Mouse (Mus musculus): ENCODE data around the gene Tmsb10.

The Tmsb10 gene

DNA sequence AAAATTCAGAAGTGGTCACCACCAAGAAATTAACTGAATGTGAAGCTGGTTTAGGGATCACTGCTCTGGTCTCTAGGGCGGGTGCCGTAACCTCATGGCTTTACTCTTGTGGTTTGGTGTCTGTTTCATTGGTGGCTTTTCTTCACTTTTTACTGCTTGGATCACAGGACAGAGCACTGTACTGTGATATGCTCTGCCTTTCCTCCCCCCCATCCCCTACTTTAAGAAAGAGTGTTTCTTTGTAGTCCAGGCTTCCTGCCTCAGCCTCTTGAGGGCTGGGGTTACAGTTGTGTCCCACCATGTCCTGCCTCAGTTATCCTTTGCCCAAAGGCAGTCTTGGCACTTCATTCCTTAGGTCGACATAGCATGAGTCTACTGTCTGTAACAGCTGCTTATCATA is 21.1 kb downstream of the Tmsb10 start:
- Histone ChIP-seq H3K27me3 (ENCODE audit: insufficient read depth, low read length) (no peaks in the 10 kb centered on the region), H3K36me3 (ENCODE audit: insufficient read depth, low read length) (no peaks in the 10 kb centered on the region), H3K4me3 (replicated peaks; ENCODE audit: low read length) (no peak overlapping the region), H3K9me3 (ENCODE audit: low read length) (peaks cover 9% of the 10 kb centered on the region), H3K4me1 (replicated peaks; ENCODE audit: low read depth, low read length) (0 out of 2 replicates have a peak, but pooled peaks cover 3% of the 10 kb centered on the region)
- TF ChIP-seq CTCF (conservative IDR thresholded peaks at IDR 0.05; ENCODE audit: low read length) (no peak), NANOG (IDR thresholded peaks at IDR 0.05; ENCODE audit: borderline replicate concordance, low read length) (no peak), POU5F1 (IDR thresholded peaks at IDR 0.05; ENCODE audit: borderline replicate concordance, low read length) (no peak)

DNA sequence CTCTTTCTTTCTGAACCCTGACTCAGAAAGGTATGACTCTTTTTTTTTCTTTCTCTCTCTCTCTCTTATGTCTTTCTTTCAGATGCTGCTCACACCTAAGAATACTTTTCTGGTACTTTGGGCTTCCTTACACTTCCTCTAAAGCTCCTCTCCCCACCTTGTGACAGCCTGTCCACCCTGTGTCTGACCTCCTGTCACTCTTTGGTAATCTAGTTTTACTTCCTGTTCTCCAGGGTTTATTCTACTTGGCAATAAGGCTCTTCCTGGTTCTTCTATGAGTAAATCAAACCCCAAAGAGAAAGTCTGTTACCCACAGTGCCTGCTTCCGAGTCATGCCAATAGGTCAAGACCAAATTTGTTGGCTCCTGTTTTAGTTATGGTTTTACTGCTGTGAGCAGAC is 25.6 kb downstream of the Tmsb10 start:
- H3K27me3 ChIP-seq (ENCODE audit: insufficient read depth, low read length), result no peaks in the 10 kb centered on the region
- H3K4me1 ChIP-seq (replicated peaks; ENCODE audit: low read depth, low read length), result peaks cover 16% of the 10 kb centered on the region
- no peak overlapping the region for H3K4me3 ChIP-seq (replicated peaks; ENCODE audit: low read length)
- TF ChIP-seq POU5F1 (IDR thresholded peaks at IDR 0.05; ENCODE audit: borderline replicate concordance, low read length), result no peak
- TF ChIP-seq NANOG (IDR thresholded peaks at IDR 0.05; ENCODE audit: borderline replicate concordance, low read length), result no peak
- TF ChIP-seq CTCF (conservative IDR thresholded peaks at IDR 0.05; ENCODE audit: low read length), result no peak
- H3K36me3 ChIP-seq (ENCODE audit: insufficient read depth, low read length), result peaks cover 6% of the 10 kb centered on the region; the same call in 1 of the 2 replicates
- peaks cover 37% of the 10 kb centered on the region for H3K9me3 ChIP-seq (ENCODE audit: low read length)

DNA sequence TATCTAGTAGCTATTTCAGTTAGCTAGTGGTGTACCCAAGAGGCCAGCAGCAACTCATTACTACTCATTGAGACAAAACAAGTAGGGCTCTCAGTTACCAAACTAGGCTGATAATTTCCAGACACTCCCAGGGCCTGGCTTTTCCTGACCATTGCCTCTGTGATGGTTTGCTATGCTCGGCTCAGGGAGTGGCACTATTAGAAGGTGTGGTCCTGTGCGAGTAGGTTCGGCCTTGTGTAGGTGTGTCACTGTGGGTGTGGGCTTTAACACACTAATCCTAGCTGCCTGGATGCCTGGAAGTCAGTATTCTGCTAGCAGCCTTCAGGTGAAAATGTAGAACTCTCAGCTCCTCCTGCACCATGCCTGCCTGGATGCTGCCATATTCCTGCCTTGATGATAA is 27.0 kb downstream of the Tmsb10 start:
- H3K9me3 ChIP-seq (ENCODE audit: low read length), result peaks cover 37% of the 10 kb centered on the region
- TF ChIP-seq CTCF (conservative IDR thresholded peaks at IDR 0.05; ENCODE audit: low read length), result no peak
- TF ChIP-seq POU5F1 (IDR thresholded peaks at IDR 0.05; ENCODE audit: borderline replicate concordance, low read length), result no peak
- TF ChIP-seq NANOG (IDR thresholded peaks at IDR 0.05; ENCODE audit: borderline replicate concordance, low read length), result no peak
- H3K27me3 ChIP-seq (ENCODE audit: insufficient read depth, low read length), result no peaks in the 10 kb centered on the region
- H3K36me3 ChIP-seq (ENCODE audit: insufficient read depth, low read length), result peaks cover 6% of the 10 kb centered on the region; the same call in 1 of the 2 replicates
- peaks cover 27% of the 10 kb centered on the region for H3K4me1 ChIP-seq (replicated peaks; ENCODE audit: low read depth, low read length)
- no peak overlapping the region for H3K4me3 ChIP-seq (replicated peaks; ENCODE audit: low read length)

DNA sequence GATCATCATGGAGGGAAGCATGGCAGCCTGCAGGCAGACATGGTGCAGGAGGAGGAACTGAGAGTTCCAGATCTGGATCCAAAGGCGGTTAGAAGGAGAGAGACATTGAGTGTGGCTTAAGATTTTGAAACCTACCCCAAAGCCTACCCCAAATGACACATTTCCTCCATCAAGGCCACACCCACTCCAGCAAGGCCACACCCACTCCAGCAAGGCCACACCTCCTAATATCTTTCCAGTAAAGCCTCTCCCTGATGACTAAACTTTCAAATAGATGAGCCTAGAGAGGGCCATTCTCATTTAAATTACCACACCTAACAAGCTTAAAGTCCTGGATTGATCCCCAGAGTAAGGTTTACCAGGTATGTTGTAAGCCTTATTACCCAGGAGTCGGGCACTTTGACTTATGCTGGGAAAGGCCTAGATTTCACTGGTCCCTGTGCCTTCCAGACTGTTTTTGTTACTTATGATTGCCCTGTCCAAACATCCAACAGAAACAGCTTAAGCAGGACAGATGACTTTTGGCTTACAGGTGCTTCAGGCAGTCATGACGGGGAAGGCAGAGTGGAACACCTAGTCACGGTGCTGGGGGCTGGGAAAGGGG is 28.7 kb downstream of the Tmsb10 start:
- H3K27me3 ChIP-seq (ENCODE audit: insufficient read depth, low read length), result no peaks in the 10 kb centered on the region
- peaks cover 38% of the 10 kb centered on the region for H3K9me3 ChIP-seq (ENCODE audit: low read length)
- no peak overlapping the region for H3K4me3 ChIP-seq (replicated peaks; ENCODE audit: low read length)
- no peak for TF ChIP-seq NANOG (IDR thresholded peaks at IDR 0.05; ENCODE audit: borderline replicate concordance, low read length)
- no peak for TF ChIP-seq CTCF (conservative IDR thresholded peaks at IDR 0.05; ENCODE audit: low read length)
- no peak for TF ChIP-seq POU5F1 (IDR thresholded peaks at IDR 0.05; ENCODE audit: borderline replicate concordance, low read length)
- H3K36me3 ChIP-seq (ENCODE audit: insufficient read depth, low read length), result peaks cover 6% of the 10 kb centered on the region; the same call in 1 of the 2 replicates
- H3K4me1 ChIP-seq (replicated peaks; ENCODE audit: low read depth, low read length), result peaks cover 44% of the 10 kb centered on the region

DNA sequence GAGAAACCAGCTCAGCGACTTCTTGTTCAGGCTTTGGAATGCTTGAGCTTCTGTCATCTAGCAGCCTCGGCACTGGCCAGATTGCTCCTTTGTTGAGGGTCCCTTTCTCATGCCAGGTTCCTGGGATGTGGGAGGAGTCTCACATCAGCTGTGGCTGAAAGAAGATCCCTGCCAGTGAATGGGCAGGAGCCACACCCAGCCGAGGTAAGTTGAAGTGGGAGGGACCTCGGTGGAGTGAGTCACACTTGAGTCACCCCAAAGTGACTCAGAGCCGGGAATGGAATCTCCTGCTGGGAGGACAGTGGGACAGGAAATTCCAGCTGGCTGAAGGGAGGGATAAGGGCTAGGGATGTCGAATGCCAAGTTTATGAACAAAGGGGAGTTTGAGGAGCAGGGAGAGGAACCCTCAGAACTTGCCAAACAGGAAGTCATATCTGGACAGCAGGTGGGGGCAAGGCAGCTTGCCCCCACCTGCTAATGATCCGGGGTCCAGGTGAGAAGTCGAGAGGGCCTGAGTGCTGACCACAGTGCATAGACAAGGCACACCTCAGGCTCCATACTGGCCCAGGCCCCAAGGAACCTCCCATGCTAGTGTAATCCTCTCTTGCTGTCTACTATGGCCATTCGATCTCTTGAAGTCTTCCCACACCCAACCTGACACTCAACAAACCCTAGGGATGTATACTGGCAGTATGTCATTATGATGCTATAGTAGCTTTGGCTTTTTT is 31.6 kb downstream of the Tmsb10 start:
- Histone ChIP-seq H3K27me3 (ENCODE audit: insufficient read depth, low read length) (no peaks in the 10 kb centered on the region), H3K9me3 (ENCODE audit: low read length) (peaks cover 40% of the 10 kb centered on the region), H3K4me3 (replicated peaks; ENCODE audit: low read length) (peak overlapping the region; percentile 43), H3K4me1 (replicated peaks; ENCODE audit: low read depth, low read length) (peaks cover 59% of the 10 kb centered on the region), H3K36me3 (ENCODE audit: insufficient read depth, low read length) (peaks cover 6% of the 10 kb centered on the region; the same call in 1 of the 2 replicates)
- TF ChIP-seq POU5F1 (IDR thresholded peaks at IDR 0.05; ENCODE audit: borderline replicate concordance, low read length) (no peak), NANOG (IDR thresholded peaks at IDR 0.05; ENCODE audit: borderline replicate concordance, low read length) (peak; percentile 32; the same call in 1 of the 2 replicates), CTCF (conservative IDR thresholded peaks at IDR 0.05; ENCODE audit: low read length) (no peak)

DNA sequence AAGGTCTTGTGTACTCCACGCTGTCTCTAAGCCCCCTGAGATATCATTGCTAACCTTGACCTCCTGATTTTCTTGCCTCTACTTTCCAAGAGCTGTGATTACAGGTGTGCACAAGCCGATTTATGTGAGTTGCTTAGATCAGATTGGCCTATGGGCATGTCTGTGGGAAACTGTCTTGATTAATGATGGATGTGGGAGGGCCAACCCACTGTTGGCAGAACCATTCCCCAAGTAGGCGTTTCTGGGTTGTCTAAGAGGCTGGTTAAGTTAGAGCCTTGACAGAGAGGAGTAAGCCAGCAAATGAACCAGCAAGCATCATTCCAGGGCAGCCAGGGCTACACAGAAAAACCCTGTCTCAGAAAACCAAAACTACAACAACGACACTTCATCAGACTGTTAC is 32.5 kb downstream of the Tmsb10 start:
- no peak for TF ChIP-seq POU5F1 (IDR thresholded peaks at IDR 0.05; ENCODE audit: borderline replicate concordance, low read length)
- Histone ChIP-seq H3K27me3 (ENCODE audit: insufficient read depth, low read length) (no peaks in the 10 kb centered on the region), H3K4me3 (replicated peaks; ENCODE audit: low read length) (no peak overlapping the region), H3K4me1 (replicated peaks; ENCODE audit: low read depth, low read length) (peaks cover 61% of the 10 kb centered on the region), H3K36me3 (ENCODE audit: insufficient read depth, low read length) (peaks cover 6% of the 10 kb centered on the region; the same call in 1 of the 2 replicates), H3K9me3 (ENCODE audit: low read length) (peaks cover 36% of the 10 kb centered on the region)

DNA sequence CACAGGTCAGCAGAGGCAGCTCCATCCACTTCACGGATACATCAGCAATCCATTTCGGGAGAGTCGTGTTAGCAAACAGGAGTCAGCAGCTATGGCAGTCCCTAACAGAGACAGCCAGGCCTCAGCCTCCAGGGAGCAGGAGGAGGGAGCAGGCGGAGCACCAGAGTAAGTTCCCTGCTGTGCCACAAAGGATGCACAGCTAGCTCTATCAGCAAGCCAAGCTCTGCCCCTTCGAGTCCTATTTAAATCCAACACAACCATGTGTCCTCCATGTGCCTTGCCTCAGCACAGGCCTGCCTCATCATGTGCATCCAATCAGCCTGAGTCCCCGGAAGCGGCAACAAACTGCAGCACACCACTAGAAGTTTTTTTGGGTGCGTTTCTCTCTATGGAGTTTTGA is 35.2 kb downstream of the Tmsb10 start:
- H3K4me1 ChIP-seq (replicated peaks; ENCODE audit: low read depth, low read length), result peaks cover 81% of the 10 kb centered on the region
- no peak overlapping the region for H3K4me3 ChIP-seq (replicated peaks; ENCODE audit: low read length)
- TF ChIP-seq CTCF (conservative IDR thresholded peaks at IDR 0.05; ENCODE audit: low read length) (no peak), POU5F1 (IDR thresholded peaks at IDR 0.05; ENCODE audit: borderline replicate concordance, low read length) (no peak), NANOG (IDR thresholded peaks at IDR 0.05; ENCODE audit: borderline replicate concordance, low read length) (no peak)
- no peaks in the 10 kb centered on the region for H3K36me3 ChIP-seq (ENCODE audit: insufficient read depth, low read length)
- H3K27me3 ChIP-seq (ENCODE audit: insufficient read depth, low read length), result no peaks in the 10 kb centered on the region
- H3K9me3 ChIP-seq (ENCODE audit: low read length), result peaks cover 12% of the 10 kb centered on the region

DNA sequence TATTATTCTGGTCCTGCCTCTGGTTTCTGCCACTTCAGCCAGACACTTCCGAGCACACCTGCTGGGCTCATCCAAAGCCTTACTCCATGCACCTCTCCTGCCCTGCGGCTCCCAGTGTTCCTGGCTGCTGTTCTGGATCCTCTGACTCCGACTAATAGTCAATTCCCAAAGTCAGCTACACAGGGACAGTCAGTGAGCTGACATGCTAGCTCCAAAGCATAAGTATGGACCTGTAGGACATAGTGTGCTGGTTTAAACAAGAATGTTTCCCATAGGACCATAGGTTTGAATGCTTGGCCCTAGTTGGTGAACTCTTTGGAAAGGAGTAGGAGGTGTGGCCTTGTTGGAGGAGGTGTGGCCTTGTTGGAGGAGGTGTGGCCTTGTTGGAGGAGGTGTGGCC is 37.5 kb downstream of the Tmsb10 start:
- Histone ChIP-seq H3K4me1 (replicated peaks; ENCODE audit: low read depth, low read length) (peaks cover 80% of the 10 kb centered on the region), H3K27me3 (ENCODE audit: insufficient read depth, low read length) (no peaks in the 10 kb centered on the region)
- no peak for TF ChIP-seq NANOG (IDR thresholded peaks at IDR 0.05; ENCODE audit: borderline replicate concordance, low read length)
- no peak for TF ChIP-seq CTCF (conservative IDR thresholded peaks at IDR 0.05; ENCODE audit: low read length)
- TF ChIP-seq POU5F1 (IDR thresholded peaks at IDR 0.05; ENCODE audit: borderline replicate concordance, low read length), result no peak

More for the DNA sequence above, 37.5 kb downstream of the Tmsb10 start:
- no peaks in the 10 kb centered on the region for H3K36me3 ChIP-seq (ENCODE audit: insufficient read depth, low read length)
- H3K9me3 ChIP-seq (ENCODE audit: low read length), result peaks cover 12% of the 10 kb centered on the region
- H3K4me3 ChIP-seq (replicated peaks; ENCODE audit: low read length), result peak overlapping the region; percentile 32
